Mouse (Mus musculus): ENCODE measurements around the gene Foxn3.

The Foxn3 gene

DNA sequence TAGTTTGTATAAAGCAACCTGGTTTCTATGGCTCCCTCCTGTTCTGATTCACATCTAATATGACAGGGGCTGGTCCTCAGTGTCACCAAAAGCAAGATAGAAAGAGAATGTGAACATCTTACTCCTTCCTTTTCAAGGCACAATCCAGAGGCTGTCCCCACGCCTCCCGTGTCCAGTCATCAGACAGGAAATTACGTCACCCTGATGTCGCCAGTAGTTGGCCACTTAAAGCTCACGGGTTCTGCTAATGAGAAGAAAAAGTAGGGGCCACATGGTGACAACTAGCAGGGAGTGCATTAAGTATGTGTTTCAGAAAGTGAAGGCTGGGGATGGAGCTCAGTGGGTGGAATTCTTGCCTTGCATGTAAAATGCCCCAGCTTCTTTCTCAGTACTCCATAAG is 99.1 kb downstream of the Foxn3 start:
- DNase-seq, result no peak

DNA sequence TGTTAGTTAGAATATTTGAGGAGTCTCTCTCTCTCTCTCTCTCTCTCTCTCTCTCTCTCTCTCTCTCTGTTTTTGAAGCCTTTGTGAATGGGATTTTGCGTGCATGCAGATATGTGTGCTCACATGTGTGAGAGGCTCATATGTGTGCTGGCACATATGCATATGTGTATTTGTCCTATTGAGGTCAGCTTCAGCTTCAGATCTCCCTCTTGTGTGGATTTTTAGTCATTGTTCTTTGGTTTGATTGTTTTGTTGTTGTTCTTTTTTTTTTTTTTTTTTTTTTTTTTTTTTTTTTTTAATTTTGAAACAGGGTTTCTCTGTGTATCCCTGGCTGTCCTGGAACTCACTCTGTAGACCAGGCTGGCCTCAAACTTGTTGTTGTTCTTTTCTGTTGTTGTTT is 100.5 kb downstream of the Foxn3 start:
- no peak for DNase-seq

DNA sequence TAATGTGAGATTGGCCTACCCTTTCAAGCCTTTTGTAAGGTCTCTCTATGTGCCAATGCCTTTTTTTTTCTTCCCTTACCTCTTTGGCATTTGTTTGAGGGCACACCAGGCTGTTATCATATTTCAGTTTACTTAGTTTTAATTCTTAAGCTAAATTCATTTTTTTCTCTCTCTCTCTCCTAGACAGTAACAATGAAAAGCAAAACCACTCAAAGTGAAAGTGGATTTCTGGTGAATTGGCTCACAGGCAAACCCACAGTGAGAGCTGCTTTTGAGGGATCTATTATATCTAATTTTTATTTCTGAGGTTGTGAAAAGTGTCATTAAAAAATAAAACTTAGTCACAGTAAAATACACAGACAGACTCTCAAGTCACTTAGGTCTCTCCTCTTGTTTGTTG is 101.1 kb downstream of the Foxn3 start:
- no peak for DNase-seq

GRCm38 (mm10) chr12:99457521-99458205 is 105.7 kb downstream of the Foxn3 start:
- no peak for DNase-seq

GRCm38 (mm10) chr12:99455580-99455979 is 107.8 kb downstream of the Foxn3 start:
- DNase-seq, result no peak

GRCm38 (mm10) chr12:99454394-99454793 is 109.0 kb downstream of the Foxn3 start:
- no peak for DNase-seq

DNA sequence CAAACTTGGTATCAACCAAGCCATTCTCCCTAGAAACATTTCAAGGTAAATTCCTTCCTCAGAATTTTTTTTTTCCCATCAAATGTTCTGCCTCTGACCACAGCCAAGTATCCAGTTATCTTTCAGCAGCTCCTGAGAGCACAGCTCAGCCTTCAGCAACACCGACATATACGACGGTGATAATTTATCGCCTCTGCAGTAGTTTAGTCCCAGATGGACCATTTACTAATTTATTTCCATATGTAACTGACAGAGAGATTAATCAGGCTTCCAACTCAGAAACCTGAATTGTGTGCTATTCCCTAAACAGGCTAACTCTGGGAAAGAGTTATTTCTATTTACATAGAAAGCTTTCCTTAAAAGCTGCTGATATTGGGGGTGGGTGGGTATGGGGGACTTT is 109.6 kb downstream of the Foxn3 start:
- DNase-seq, result no peak

GRCm38 (mm10) chr12:99450076-99450475 is 113.3 kb downstream of the Foxn3 start:
- no peak for DNase-seq

DNA sequence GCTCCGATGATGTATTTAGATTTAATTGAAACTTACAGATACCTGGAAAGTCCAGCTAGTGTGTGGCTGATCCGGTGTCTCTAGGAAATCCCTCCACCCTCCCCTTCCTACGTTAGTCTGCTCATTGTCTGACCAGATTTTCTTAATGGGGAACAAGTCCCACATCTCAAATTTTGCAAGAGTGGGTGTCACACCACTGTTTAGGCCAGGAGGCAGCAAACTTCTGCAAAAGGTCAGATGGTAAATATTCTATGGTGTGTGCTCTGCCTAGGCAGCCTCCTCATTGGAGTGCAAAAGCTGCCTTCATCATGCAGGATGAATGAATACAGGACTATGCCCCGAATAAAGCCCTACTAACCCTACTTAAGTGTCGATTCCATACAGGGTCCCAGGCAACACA is 115.6 kb downstream of the Foxn3 start:
- DNase-seq, result no peak

DNA sequence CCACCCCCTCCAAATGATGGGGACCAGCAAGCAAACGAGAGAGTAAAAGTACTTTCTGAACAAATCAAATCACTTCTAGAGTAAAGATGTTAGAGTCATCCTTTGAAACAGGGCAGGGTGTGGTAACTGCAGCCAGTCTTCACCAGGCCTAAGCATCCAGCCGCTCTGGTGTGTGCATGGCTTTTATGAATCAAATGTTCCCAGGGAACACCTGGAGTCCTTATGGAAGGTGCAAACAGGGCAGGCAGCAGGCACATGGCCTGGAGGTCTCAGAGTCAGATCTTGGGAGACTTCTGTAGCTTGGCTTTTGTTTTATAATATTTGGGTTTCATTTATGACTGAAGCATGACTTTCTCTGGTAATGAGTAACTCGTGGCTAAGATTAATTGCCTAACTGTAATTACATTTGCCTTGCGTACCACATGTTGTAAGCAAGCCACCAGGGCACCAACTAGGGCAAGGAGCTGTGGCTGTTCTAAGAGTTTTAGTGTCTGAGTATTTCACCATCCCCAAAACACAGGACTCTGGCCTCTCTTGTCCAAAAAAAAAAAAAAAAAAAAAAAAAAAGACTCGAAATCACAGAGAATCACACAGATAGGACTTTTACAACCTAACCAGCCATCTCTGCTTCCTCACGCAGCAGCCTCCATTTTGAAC is 118.2 kb downstream of the Foxn3 start:
- DNase-seq, result no peak

DNA sequence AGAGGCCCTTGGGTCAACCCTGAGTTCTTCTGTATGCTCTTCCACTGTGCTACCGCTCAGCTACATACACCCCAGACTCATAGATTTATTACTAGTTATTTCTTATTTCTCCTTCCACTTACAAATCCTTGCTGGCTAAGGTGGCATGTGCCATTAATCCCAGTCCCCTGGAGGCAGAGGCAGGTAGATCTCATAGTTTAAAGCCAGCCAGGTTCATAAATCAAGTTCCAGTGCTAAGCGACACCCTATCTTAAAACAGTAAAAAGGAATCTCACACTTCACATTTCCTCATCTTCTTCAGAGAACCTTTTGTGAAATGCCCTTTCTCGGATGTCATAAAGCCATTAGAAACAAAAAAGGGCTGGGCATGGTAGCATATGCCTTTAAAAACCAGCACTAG is 120.6 kb downstream of the Foxn3 start:
- no peak for DNase-seq

GRCm38 (mm10) chr12:99440953-99441352 is 122.4 kb downstream of the Foxn3 start:
- no peak for DNase-seq

GRCm38 (mm10) chr12:99440022-99440421 is 123.4 kb downstream of the Foxn3 start:
- DNase-seq, result no peak

DNA sequence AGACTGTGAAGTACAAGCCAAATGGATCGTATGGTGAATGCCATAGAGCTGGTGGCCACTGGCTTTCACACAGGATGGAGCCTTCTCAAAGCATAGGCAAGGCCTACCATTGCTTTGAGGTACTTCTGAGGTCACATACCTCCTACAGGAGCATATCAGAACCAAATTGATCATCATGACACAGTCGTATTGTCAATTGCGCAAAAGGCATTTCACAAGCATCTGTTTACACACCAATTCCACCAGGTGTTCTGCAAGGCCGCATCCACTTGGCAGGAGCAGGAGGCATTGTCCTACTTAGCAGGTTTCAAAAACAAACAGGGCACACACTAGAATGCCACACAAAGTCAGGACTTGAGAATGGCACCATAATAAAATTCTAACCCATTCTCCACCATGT is 128.2 kb downstream of the Foxn3 start:
- no peak for DNase-seq

- no peak for DNase-seq
Measured at GRCm38 (mm10) chr12:99433402-99433801, 130.0 kb downstream of the Foxn3 start.

- DNase-seq, result no peak
Measured at GRCm38 (mm10) chr12:99431541-99431940, 131.8 kb downstream of the Foxn3 start.

DNA sequence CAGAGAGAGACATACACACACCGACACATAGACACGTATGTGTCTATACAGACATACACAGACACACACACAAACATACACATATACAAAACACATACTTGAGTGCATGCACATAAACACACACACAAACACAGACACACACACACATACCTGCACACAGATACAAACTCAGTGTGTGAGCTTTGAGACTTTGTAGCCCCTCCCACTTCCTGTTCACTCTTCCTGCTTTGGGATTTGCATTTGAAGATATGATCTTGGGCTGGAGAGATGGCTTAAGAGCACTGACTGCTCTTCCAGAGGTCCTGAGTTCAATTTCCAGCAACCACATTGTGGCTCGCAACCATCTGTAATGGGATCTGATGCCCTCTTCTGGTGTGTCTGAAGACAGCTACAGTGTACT is 132.4 kb downstream of the Foxn3 start:
- DNase-seq, result no peak

DNA sequence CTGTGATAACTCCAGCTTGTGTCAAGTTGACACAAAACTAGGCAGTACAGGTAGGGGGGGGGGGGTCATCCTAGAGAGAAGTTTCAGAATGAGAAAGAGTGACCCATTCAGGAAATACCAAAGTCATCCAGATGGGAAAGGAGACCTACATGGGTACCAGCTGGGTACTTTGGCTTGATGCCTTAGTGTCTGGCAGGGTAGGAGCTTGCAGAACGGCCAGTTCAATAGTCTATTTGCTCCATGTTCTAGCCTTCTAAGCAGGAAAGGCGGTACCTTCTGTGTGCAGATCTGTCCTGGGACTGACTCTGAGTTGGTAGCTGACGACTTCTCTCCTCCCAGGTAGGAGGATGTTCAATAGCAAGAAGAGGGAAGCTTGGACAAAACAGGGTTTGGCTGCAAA is 134.3 kb downstream of the Foxn3 start:
- no peak for DNase-seq

DNA sequence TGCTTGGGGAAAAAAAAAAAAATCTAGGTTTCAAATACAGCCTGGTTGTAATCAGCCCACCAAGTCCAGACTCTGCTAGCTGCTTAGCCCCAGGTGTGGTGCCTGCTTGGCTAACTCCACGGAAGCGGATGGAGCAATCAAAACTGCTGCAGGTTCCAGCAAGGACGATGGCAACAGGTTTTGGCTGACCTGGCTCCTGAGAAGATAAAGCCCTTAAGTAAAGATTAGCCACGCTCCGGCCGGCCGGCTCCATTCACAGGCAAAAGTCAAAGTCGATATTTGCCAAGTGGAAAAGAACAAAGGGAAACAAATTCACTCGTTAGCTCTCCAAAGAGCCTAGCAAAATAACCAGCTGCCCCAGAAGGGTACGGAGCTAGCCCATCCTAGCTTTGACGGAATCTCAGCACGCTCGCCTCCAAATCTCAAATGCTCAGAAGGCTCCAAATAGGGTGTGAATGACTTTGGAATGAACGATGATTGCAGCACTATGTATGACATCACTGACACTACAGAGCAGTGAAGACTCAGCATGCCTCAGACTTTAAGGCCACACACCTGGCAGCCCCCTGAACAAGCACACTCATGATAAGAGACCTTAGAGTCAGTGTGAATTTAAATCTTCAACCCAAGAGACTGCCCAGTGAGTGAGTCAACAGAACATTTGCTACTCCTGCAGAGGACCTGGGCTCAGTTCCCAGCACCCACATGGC is 137.0 kb downstream of the Foxn3 start:
- DNase-seq, result no peak

GRCm38 (mm10) chr12:99419396-99419760 is 144.0 kb downstream of the Foxn3 start:
- DNase-seq, result no peak

GRCm38 (mm10) chr12:99418476-99419395 is 144.6 kb downstream of the Foxn3 start:
- no peak for DNase-seq

DNA sequence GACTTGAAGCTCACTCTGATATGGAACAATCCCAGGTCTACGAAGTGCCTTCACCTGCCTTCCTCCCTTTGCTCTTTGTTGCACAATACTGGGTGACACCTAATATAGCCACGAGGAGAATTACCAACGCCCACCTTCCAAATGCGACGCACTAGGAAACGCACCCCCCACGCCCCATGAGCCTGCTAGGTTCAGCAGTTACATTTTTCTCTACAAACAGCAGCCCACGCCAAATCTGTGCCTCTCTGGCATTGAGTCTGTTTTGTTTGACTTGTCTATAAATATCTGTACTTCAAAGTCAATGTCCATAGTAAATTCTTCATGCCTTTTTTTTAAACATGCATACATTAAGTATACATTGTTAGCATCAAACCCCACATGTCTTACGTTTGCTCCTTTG is 145.5 kb downstream of the Foxn3 start:
- DNase-seq, result no peak

DNA sequence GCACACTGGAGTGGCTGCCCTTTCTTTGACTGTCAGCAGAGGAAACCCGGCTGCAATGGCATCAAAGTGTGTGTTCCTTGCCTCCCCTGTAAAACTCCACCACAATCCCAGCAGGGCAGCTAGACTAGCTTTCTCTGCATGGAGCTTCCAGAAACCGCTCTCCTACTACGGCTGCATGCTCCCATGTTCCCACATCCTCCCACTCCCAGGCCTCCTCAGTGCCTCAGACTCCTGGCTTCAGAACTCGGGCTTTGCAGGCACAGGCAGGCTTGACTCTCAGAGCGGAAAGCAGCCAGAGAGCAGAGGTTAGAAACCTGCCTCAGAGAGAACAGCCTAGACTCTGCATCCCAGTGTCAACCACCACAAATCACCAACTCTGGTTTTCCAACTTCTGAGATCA is 147.8 kb downstream of the Foxn3 start:
- DNase-seq, result no peak
